Mouse (Mus musculus) erythroblast, embryonic 14.5 days (primary cell): Measurements from ENCODE around the gene Fbxw11.

Experiments
- GATA1 ChIP-seq: IDR thresholded peaks from 2 replicates; pipeline ENCODE4 v1.6.1; 2012; ENCODE audit warnings: low read length, inconsistent platforms, mixed read lengths
- TAL1 ChIP-seq: IDR thresholded peaks from 3 replicates; pipeline ENCODE4 v1.6.1; 2012; ENCODE audit warnings: low read length, inconsistent platforms, mixed read lengths

- TF ChIP-seq GATA1 = no peak
- no peak for TF ChIP-seq TAL1
These were observed 24.5 kb upstream of the Fbxw11 start for GRCm38 (mm10) chr11:32618036-32618435.
